Mouse (Mus musculus) CD4-positive, CD25-positive, alpha-beta regulatory T cell, adult 4 months (primary cell): Measurements from ENCODE around the gene Dennd2a. TPM values are rescaled to one million over a fixed set of nuclear protein-coding genes. Genes with fewer than 3 reads are reported as not detected.

Source experiments
- ATAC-seq: one replicate; pipeline ENCODE4 v1.8.0; 2017
- polyA plus RNA-seq, 2 experiments: library from polyadenylated mRNA; unstranded; fragments of 100-300 nt; shearing (Covaris generic); gene quantifications; one replicate each; pipeline ENCODE4 v1.2.1; 2017

Dennd2a gene
- polyA plus RNA-seq, 2 experiments from 2014 or later: 0.65 TPM; not detected in 1

DNA sequence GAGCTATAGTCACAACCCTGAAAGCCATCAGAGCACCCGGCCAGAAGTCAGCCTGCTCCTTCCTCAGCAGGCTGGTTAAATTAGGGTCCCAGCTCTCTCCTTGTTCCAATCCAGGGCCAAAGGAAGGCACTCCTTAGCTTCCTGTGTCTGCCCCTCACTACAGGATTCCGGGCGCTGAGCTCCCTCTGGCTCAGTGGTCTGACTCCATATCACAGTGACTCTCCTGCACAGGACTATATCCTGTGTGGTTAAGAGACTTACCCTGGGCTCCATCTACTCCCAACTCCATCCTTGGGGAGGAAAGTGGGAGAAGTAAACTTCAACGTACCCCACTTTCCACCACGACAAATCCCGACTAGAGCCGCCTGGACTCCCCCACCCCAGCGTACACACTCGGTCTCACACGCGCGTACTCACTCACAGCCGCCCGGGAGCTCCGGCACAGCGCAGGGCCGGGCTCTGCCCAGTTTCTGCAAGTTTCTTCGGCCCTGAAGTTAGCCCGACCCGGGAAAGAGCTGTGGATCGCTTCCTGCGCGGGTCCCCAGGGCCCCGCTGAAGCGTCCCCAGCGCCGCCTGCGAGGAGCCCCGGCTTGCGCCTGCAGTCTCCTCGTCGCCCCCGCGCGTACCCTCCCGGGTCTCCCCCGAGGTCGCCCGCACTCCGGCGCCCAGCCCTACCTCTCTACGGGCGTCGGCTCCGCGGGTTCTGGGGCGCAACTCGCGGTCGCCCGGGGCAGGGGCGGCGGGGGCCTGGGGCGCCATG lies 587 bp downstream of the Dennd2a start:
- peak; percentile 23 for ATAC-seq

GRCm38 (mm10) chr6:39555648-39555945 lies 2.1 kb downstream of the Dennd2a start:
- no peak for ATAC-seq

DNA sequence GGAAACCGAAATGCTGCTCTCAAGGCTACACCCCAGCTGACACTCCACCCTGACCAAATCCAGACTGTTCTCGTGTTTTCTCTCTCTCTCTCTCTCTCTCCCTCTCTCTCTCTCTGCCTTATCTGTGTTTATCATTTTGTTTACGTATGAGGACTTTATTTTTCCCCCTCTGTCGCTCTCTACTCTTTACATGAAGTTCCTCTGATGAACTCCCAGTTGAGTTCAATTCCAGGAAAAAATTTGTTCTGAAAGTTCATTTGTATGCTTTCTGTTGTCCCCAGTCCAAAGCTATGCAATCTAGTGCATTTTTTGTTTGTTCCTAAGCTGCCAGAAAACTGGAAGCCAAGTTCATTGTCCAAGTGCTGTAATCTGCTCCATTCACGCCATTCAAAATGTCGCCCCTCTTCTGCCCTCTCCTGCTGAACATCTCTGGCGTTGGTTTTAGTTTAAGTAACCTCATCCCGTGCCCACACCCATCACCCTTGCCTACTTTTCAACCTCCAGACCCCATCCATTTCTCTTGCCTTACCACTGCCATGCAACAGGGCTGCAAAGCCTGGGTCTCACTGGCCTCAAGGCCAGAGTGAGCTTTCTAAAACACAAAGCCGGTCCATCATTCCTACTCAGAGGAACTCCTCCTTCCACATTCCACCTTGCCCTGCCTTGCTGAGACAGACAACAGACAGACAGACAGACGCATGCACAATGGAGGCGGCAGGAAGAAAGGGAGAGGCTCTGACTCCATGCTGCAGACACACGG lies 2.6 kb downstream of the Dennd2a start:
- ATAC-seq: no peak

- peak; percentile 37 for ATAC-seq
These were observed 5.6 kb downstream of the Dennd2a start for GRCm38 (mm10) chr6:39551981-39552636.

DNA sequence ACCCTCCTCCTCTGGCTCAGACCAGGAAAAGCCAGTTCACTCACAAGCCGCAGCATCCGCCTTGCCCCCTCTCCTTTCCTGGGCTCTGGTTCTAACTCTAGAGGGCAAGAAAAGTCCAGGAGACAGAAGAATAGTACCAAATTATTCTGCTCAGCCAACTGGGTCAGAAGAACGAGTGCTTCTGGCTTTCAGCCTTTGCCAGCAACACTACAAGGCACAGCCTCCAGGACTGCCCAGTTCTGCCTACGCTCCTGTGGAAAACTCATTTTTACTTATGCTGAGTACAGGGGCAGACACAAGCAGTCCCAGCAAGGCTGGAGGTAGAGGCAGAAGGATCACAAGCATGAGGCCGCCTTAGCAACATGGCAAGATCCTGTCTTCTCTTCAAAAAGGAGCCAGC lies 9.6 kb downstream of the Dennd2a start:
- ATAC-seq: no peak

- ATAC-seq: no peak
These were observed 12.2 kb downstream of the Dennd2a start for GRCm38 (mm10) chr6:39545474-39545873.

- ATAC-seq: no peak
These were observed 13.8 kb downstream of the Dennd2a start for GRCm38 (mm10) chr6:39543769-39544420.

- ATAC-seq: no peak
These were observed 14.8 kb downstream of the Dennd2a start for GRCm38 (mm10) chr6:39542631-39543597.

DNA sequence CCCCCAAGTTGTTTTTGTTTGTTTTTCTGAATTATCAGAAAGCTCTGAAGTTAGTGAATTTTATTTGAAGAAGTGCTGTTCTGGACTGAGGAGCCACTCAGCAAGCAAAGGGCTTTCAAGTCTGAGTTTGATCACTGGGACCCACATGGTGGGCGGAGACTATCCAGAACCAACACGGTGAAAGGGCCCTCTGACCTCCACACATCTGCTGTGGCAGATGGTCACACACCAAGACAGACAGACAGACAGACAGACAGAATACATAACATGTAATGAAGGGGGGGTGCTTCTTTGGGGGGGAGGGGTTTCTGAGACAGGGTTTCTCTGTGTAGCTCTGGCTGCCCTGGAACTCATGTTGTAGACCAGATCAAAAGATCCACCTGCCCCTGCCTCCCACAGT lies 17.1 kb downstream of the Dennd2a start:
- ATAC-seq: no peak

GRCm38 (mm10) chr6:39539679-39540155 lies 17.9 kb downstream of the Dennd2a start:
- ATAC-seq: peak; percentile 29

- ATAC-seq: no peak
These were observed 19.4 kb downstream of the Dennd2a start for GRCm38 (mm10) chr6:39538227-39538626.

- no peak for ATAC-seq
These were observed 20.4 kb downstream of the Dennd2a start for GRCm38 (mm10) chr6:39537276-39537675.

- ATAC-seq: no peak
These were observed 21.0 kb downstream of the Dennd2a start for GRCm38 (mm10) chr6:39536621-39537020.

DNA sequence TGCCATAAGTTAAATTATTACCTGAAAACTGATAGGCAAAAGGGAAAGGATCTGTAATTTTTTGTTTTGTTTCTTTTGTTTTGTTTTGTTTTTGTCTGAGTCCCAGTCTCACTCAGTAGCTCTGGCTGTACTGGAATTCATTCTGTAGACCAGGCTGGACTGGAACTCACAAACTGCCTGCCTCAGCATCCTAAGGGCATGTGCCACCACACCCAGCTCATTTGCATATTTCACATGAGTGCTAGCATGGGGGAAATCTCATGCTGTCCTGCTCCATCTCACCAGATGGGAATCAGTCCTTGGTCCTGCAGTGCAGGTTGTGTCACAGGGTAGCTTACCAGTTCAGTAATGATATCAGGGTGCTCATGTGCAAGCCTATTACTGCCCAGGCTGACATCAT lies 22.7 kb downstream of the Dennd2a start:
- ATAC-seq: no peak

GRCm38 (mm10) chr6:39528671-39529535 lies 28.8 kb downstream of the Dennd2a start:
- no peak for ATAC-seq

DNA sequence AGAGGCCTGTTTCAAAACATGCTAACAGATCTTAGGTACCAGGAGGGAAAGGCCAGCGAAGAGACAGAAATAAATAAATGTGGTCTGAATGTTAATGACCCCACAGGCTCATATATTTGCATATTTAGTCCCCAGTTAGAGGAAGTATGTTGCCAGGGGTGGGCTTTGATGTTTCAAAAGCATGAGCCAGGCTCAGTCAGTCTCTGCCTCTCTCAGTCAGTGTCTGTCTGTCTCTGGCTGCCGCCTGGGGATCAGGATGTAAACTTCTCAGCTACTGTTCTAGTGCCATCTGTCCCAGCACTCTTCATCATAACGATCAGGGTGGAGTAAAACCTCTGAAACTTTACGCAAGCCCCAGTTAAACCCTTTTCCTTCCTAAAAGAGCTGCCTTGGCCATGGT lies 29.9 kb downstream of the Dennd2a start:
- no peak for ATAC-seq

DNA sequence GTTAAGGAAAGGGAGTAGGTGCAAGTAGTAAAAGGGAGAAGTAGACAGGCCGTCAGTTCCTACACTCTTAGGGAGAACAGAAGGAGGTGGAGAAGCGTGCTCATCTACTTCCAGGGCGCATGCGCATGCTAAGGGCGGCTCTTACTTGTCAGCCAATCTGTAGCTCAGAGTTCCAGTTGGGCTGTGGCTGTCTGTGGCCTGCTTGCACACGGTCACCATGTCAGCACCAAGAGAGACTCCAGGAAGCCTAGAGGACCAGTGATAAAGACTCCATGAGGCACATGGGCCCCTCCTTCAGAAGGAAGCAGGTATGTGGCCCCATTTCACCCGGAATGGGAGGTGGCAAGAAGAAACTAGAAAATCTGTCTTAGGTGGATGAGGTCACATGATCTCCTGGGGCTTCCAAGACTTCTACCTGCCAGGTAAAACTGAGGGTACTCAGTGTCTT lies 30.3 kb downstream of the Dennd2a start:
- ATAC-seq: no peak

GRCm38 (mm10) chr6:39526797-39527196 lies 30.9 kb downstream of the Dennd2a start:
- ATAC-seq: peak; percentile 53

GRCm38 (mm10) chr6:39523161-39523560 lies 34.5 kb downstream of the Dennd2a start:
- no peak for ATAC-seq

DNA sequence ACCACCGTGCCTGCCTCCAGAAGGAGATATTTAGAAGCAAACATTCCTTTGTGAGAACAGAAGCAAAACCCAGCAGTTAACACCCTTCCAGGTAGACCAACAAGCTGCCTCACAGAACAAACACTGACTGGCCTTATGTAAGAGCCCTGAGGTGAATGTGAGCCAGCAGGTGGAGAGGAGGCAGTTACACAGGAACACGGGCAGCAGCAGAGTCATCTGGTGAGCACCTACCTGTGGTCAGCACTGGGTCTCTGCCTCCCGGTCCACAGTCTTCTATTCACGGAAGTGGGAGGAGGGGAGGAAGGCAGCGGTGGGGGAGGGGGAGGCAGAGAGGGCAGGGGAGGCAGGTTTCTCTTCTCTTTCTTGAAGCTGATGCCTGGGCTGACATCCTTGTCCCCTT lies 35.2 kb downstream of the Dennd2a start:
- ATAC-seq: no peak

DNA sequence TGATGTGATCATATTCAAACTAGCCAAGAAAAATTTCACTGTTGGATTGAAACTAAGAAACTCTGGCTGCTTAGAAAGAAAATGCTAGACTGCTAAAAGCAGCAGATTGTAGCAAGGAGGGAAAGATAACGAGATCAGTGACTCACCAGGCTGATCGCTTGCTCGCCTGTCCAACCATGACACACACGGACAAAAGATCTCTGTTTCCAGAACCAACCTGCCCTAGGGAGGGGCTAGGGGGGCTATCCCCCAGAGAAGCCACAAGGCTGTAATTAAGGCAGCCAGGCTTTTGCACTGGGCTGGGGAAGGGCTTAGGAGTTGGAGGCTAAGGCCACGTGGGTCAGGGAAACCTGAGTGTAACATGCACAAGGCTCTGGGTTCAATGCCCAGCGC lies 41.9 kb downstream of the Dennd2a start:
- ATAC-seq: no peak
